Mouse (Mus musculus) urinary bladder, postnatal 4 days (tissue): ENCODE data around the gene Gm28168.
"Not testable (repeated sequence)": the region's sequence is repeated elsewhere in the genome, so short reads cannot be mapped to it uniquely, and the experiment has no call there.

Source experiments
- DNase-seq, 2 experiments: peaks; one replicate each; pipeline ENCODE4 v3.0.0; 2021 to 2022; ENCODE audit warnings: low spot score in 2 of 2

The Gm28168 gene

DNA sequence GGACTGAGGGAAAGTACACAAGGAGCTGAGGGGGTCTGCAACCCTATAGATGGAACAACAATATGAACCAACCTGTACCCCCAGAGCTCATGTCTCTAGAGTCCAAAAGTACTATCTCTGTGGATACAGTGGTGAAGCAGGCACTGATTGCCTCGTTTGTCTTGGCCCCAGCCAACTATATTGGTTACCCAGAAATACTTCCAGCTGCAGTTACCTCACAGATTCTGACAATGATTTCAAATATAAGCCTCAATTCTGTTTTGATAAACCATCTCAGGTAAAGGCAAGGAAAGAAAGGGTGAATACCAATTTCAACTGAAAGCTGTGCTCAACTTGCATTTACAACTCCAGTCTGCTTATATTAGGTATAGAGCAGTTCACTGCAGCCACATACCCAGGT, at the start of gene Gm28168:
Gm28168 (plus strand) TSS at position 301 of the 400 bp plus-strand sequence.
- DNase-seq = not testable (repeated sequence)

DNA sequence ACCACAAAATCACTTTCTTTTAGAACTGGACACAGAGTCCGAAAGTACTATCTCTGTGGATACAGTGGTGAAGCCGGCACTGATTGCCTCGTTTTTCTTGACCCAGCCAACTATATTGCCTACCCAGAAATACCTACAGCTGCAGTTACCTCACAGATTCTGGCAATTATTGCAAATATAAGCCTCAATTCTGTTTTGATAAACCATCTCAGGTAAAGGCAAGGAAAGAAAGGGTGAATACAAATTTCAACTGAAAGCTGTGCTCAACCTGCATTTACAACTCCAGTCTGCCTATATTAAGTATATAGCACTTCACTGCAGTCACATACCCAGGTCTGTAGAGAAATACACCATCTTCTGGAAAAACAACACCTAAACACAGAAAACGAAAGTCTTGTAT, 37.8 kb downstream of the Gm28168 start, which contains the start of gene Gm7145:
Gm7145 (plus strand) TSS at position 301 of the 400 bp plus-strand sequence.
- no peak for DNase-seq
